Mouse (Mus musculus) hindbrain, embryonic 16.5 days (tissue): ENCODE data around the gene Carns1. TPM values are rescaled to one million over a fixed set of nuclear protein-coding genes. Genes with fewer than 3 reads are reported as not detected.
"Not testable (repeated sequence)": the region's sequence is repeated elsewhere in the genome, so short reads cannot be mapped to it uniquely, and the experiment has no call there.

Experiments used
- ATAC-seq: fragments of 200-750 bp; cut with Nextera tagmentation; 2 replicates; pipeline ENCODE4 v1.8.0; 2017; ENCODE audit warnings: moderate TSS enrichment, moderate library complexity
- H3K27ac ChIP-seq: fragments of 300-500 bp; sonication (generic); 2 replicates; pipeline ENCODE4 v1.5.1; 2014; ENCODE audit warnings: low read depth, mild to moderate bottlenecking, control low read depth, low read length, moderate library complexity
- H3K27me3 ChIP-seq: fragments of 300-500 bp; sonication (generic); replicated peaks from 2 replicates; pipeline ENCODE4 v1.6.1; 2014; ENCODE audit warnings: low read length; ENCODE audit not compliant: control insufficient read depth, insufficient read depth
- H3K36me3 ChIP-seq: fragments of 300-500 bp; sonication (generic); 2 replicates; pipeline ENCODE4 v1.6.1; 2014; ENCODE audit warnings: mild to moderate bottlenecking, low read length, moderate library complexity, mixed read lengths; ENCODE audit not compliant: control insufficient read depth, insufficient read depth
- H3K4me1 ChIP-seq: fragments of 300-500 bp; sonication (generic); 2 replicates; pipeline ENCODE4 v1.6.1; 2014; ENCODE audit warnings: low read depth, low read length; ENCODE audit not compliant: control insufficient read depth, insufficient read depth
- H3K4me2 ChIP-seq: fragments of 300-500 bp; sonication (generic); 2 replicates; pipeline ENCODE4 v1.6.1; 2014; ENCODE audit warnings: mild to moderate bottlenecking, low read length, control low read depth, moderate library complexity
- H3K4me3 ChIP-seq: fragments of 300-500 bp; sonication (generic); 2 replicates; pipeline ENCODE4 v1.5.1; 2014; ENCODE audit warnings: mild to moderate bottlenecking, low read length, control low read depth, moderate library complexity
- H3K9ac ChIP-seq: fragments of 300-500 bp; sonication (generic); 2 replicates; pipeline ENCODE4 v1.6.1; 2014; ENCODE audit warnings: low read depth, mild to moderate bottlenecking, control low read depth, low read length, moderate library complexity
- H3K9me3 ChIP-seq: fragments of 300-500 bp; sonication (generic); 2 replicates; pipeline ENCODE4 v1.6.1; 2014; ENCODE audit warnings: mild to moderate bottlenecking, low read length, moderate library complexity; ENCODE audit not compliant: control insufficient read depth
- WGBS: fragments of 180-500 bp; shearing (Covaris S2); extraction: QIAGEN DNeasy Blood & Tissue Kit; methylation state at CpG from one replicate; pipeline ENCODE4 v1.1.7; 2014; 5-methylcytosine and 5-hydroxymethylcytosine counted together
- polyA plus RNA-seq: library from polyadenylated mRNA; unstranded; fragments of >200 nt; fragmentation: Nextera tagmentation; extraction: Ambion mirVana; gene quantifications from 2 replicates; pipeline ENCODE4 v1.2.1, GENCODE M21; 2015

Carns1 gene
- polyA plus RNA-seq, 1 experiment from 2014 or later = 7.9 TPM

DNA sequence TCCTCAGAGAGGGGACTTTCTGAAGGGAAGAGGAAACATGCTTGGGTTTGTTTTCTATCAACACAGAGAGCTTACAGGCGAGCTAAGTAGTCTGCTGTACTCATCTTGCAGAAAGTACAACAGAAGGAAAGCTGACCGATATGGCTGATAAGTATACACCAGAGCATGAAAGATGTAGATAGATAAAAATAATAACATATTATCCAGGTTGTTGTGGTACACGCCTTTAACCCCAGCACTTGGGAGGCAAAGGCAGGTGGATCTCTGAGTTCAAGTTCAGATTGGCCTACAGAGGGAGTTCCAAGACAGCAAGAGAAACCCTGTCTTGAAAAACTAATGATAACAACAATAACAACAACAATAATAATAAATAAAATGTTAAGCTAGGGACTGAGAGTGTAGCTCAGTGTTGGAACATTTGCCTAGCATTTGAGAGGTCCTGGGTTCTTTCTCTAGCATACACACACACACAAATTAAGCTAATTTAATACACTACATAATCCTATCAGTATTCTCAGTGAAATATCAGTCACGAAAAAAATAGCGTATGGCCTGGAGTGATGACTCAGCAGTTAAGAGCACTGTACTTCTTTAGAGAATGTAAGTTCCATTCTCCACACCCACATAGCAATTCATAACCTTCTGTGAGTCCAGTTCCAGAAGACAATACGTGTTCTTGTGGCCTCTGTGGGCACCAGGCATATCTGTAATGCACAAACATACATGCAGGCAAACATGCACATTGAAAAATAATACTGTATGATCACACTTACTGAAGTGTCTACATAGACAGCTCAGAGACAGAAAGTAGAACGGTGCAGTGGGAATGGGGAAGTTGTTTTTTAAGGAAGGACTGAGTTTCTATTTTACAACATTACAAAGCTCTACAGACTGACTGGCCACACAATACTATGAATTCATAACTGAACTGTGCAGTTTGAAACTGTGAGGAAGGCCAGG lies 52.6 kb downstream of the Carns1 start:
- Histone ChIP-seq H3K27me3 (no peaks in the 10 kb centered on the region), H3K27ac (no peak overlapping the region), H3K4me2 (no peak overlapping the region), H3K4me1 (peaks cover 19% of the 10 kb centered on the region), H3K9me3 (no peaks in the 10 kb centered on the region), H3K36me3 (peaks cover 3% of the 10 kb centered on the region; the same call in 1 of the 2 replicates), H3K4me3 (no peak overlapping the region), H3K9ac (no peak overlapping the region)
- 84% methylated on average over 7 of the region's 7 CpGs for WGBS
- ATAC-seq = no peak

- not testable (repeated sequence) for H3K9me3 ChIP-seq, H3K4me3 ChIP-seq, H3K36me3 ChIP-seq, H3K27me3 ChIP-seq, H3K27ac ChIP-seq, ATAC-seq, H3K9ac ChIP-seq
- 57% methylated on average over 6 of the region's 6 CpGs for WGBS
- Histone ChIP-seq H3K4me2 (peak overlapping the region; percentile 56), H3K4me1 (peaks cover 13% of the 10 kb centered on the region)
Observed at GRCm38 (mm10) chr19:4121896-4122295, 53.4 kb downstream of the Carns1 start.

- Histone ChIP-seq H3K36me3 (peaks cover 3% of the 10 kb centered on the region; the same call in 1 of the 2 replicates), H3K4me3 (peak overlapping the region; percentile 60), H3K4me2 (peak overlapping the region; percentile 56), H3K4me1 (peaks cover 9% of the 10 kb centered on the region), H3K27me3 (no peaks in the 10 kb centered on the region), H3K27ac (peak overlapping the region; percentile 91), H3K9ac (peak overlapping the region; percentile 74), H3K9me3 (no peaks in the 10 kb centered on the region)
- ATAC-seq = peak; percentile 86
- 1% methylated on average over 38 of the region's 38 CpGs for WGBS
Observed at GRCm38 (mm10) chr19:4121097-4121805, 54.0 kb downstream of the Carns1 start.

GRCm38 (mm10) chr19:4120496-4120895 lies 54.8 kb downstream of the Carns1 start:
- Histone ChIP-seq H3K4me1 (peaks cover 9% of the 10 kb centered on the region), H3K9me3 (no peaks in the 10 kb centered on the region), H3K9ac (0 out of 2 replicates have a peak overlapping the region, but pooled peaks have one; percentile 18), H3K4me2 (peak overlapping the region; percentile 56), H3K27me3 (no peaks in the 10 kb centered on the region), H3K27ac (peak overlapping the region; percentile 91; the same call in 1 of the 2 replicates), H3K36me3 (peaks cover 8% of the 10 kb centered on the region), H3K4me3 (peak overlapping the region; percentile 60)
- no peak for ATAC-seq
- 94% methylated on average over 2 of the region's 2 CpGs for WGBS

- H3K9ac ChIP-seq = no peak overlapping the region
- no peak overlapping the region for H3K27ac ChIP-seq
- peaks cover 13% of the 10 kb centered on the region for H3K36me3 ChIP-seq
- H3K4me1 ChIP-seq = peaks cover 9% of the 10 kb centered on the region
- no peaks in the 10 kb centered on the region for H3K27me3 ChIP-seq
- peak overlapping the region; percentile 56 for H3K4me2 ChIP-seq
- no peaks in the 10 kb centered on the region for H3K9me3 ChIP-seq
- H3K4me3 ChIP-seq = no peak overlapping the region
- 94% methylated on average over 6 of the region's 6 CpGs for WGBS
- no peak for ATAC-seq
Observed at GRCm38 (mm10) chr19:4119716-4120487, 55.4 kb downstream of the Carns1 start.

- H3K4me1 ChIP-seq = peaks cover 9% of the 10 kb centered on the region
- H3K9me3 ChIP-seq = no peaks in the 10 kb centered on the region
- peaks cover 25% of the 10 kb centered on the region for H3K36me3 ChIP-seq
- 92% methylated on average over 2 of the region's 2 CpGs for WGBS
- no peak overlapping the region for H3K27ac ChIP-seq
- no peak overlapping the region for H3K9ac ChIP-seq
- no peaks in the 10 kb centered on the region for H3K27me3 ChIP-seq
- H3K4me2 ChIP-seq = no peak overlapping the region
- no peak overlapping the region for H3K4me3 ChIP-seq
- no peak for ATAC-seq
Observed at GRCm38 (mm10) chr19:4118350-4118749, 56.9 kb downstream of the Carns1 start.

GRCm38 (mm10) chr19:4117006-4117405 lies 58.3 kb downstream of the Carns1 start:
- ATAC-seq = no peak
- Histone ChIP-seq H3K27me3 (no peaks in the 10 kb centered on the region), H3K4me2 (no peak overlapping the region), H3K9ac (no peak overlapping the region), H3K4me1 (peaks cover 9% of the 10 kb centered on the region), H3K9me3 (no peaks in the 10 kb centered on the region), H3K27ac (no peak overlapping the region), H3K36me3 (peaks cover 33% of the 10 kb centered on the region), H3K4me3 (no peak overlapping the region)
- WGBS = 93% methylated on average over 7 of the region's 7 CpGs

DNA sequence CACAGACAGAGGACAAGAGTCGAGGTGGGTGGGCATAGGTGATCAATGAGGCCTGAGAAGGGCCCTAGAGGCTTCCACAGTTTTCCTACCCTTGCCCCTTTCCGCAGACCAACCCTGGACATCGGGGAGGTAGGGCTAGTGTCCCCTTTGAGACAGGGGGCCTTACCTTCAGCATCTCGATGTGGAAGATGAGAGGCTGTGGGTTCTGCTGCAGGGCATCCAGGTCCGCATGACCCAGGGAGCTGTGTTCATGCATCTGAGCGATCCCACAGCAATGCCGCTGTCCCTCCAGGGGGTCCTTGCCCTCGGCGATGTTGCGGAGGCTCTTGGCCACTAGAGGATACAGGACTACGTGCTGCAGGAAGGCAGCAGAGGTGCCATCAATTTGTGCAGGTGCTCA lies 59.5 kb downstream of the Carns1 start:
- ATAC-seq = no peak
- H3K27ac ChIP-seq = no peak overlapping the region
- no peaks in the 10 kb centered on the region for H3K27me3 ChIP-seq
- WGBS = 80% methylated on average over 11 of the region's 11 CpGs
- no peak overlapping the region for H3K9ac ChIP-seq
- H3K9me3 ChIP-seq = no peaks in the 10 kb centered on the region
- no peak overlapping the region for H3K4me2 ChIP-seq
- H3K36me3 ChIP-seq = peaks cover 35% of the 10 kb centered on the region
- H3K4me1 ChIP-seq = peaks cover 8% of the 10 kb centered on the region
- H3K4me3 ChIP-seq = no peak overlapping the region
